Mouse (Mus musculus) heart, adult 2 months (tissue): ENCODE measurements at regions not wholly inside any gene's neighbourhood (a gene's known extent, or its start where the extent isn't known, plus 50 kb on each side); places are given as distances from the start of the nearest gene placed in this dataset.

Source experiments
- CTCF ChIP-seq: fragments of 200-600 bp; IDR thresholded peaks from 2 replicates; pipeline ENCODE4 v1.8.1; 2022; ENCODE audit warnings: antibody characterized with exemption, mild to moderate bottlenecking, moderate library complexity
- EP300 ChIP-seq: fragments of 200-500 bp; IDR thresholded peaks from 2 replicates; pipeline ENCODE4 v1.6.1; 2011; ENCODE audit warnings: low read depth, low read length, control low read depth; ENCODE audit not compliant: insufficient read depth
- POLR2A ChIP-seq: fragments of 200-500 bp; IDR thresholded peaks from 2 replicates; pipeline ENCODE4 v1.6.1; 2011; ENCODE audit warnings: mild to moderate bottlenecking, low read depth, low read length, control low read depth; ENCODE audit not compliant: insufficient read depth

- TF ChIP-seq CTCF: no peak
- no peak for TF ChIP-seq POLR2A
- TF ChIP-seq EP300: no peak
Measured at GRCm38 (mm10) chr6:147744081-147744480, 268.5 kb downstream of the Ccdc91 start.
